Mouse (Mus musculus) erythroblast, embryonic 14.5 days (primary cell): ENCODE results near the gene Cldn34b2. TPM values are rescaled to one million over a fixed set of nuclear protein-coding genes. Genes with fewer than 3 reads are reported as not detected.
"Not testable (repeated sequence)": the region's sequence is repeated elsewhere in the genome, so short reads cannot be mapped to it uniquely, and the experiment has no call there.

ENCODE experiments used
- H3K27me3 ChIP-seq: 2 replicates; pipeline ENCODE4 v1.6.1; 2012; ENCODE audit warnings: inconsistent platforms; ENCODE audit not compliant: control insufficient read depth
- H3K36me3 ChIP-seq: 2 replicates; pipeline ENCODE4 v1.6.1; 2012; ENCODE audit warnings: mild to moderate bottlenecking, inconsistent platforms; ENCODE audit not compliant: control insufficient read depth
- H3K4me1 ChIP-seq: 2 replicates; pipeline ENCODE4 v1.6.1; 2012; ENCODE audit warnings: inconsistent platforms; ENCODE audit not compliant: control insufficient read depth
- H3K4me3 ChIP-seq: replicated peaks from 2 replicates; pipeline ENCODE3; 2012; ENCODE audit warnings: moderate library complexity, mild to moderate bottlenecking, inconsistent platforms
- H3K9me3 ChIP-seq: 2 replicates; pipeline ENCODE4 v1.6.1; 2012; ENCODE audit warnings: low read length, inconsistent platforms, mixed read lengths; ENCODE audit not compliant: control insufficient read depth
- GATA1 ChIP-seq: IDR thresholded peaks from 2 replicates; pipeline ENCODE4 v1.6.1; 2012; ENCODE audit warnings: low read length, inconsistent platforms, mixed read lengths
- TAL1 ChIP-seq: IDR thresholded peaks from 3 replicates; pipeline ENCODE4 v1.6.1; 2012; ENCODE audit warnings: low read length, inconsistent platforms, mixed read lengths
- polyA plus RNA-seq: library from polyadenylated mRNA; stranded (reverse); fragments of >175 nt; gene quantifications from 2 replicates; pipeline ENCODE4 v1.2.3, GENCODE M21; 2012

Gene Cldn34b2
- polyA plus RNA-seq, 1 experiment, result not detected

- Histone ChIP-seq H3K9me3 (no peaks in the 10 kb centered on the region), H3K4me3 (no peak overlapping the region), H3K4me1 (no peaks in the 10 kb centered on the region), H3K27me3 (no peaks in the 10 kb centered on the region), H3K36me3 (no peaks in the 10 kb centered on the region)
- TF ChIP-seq GATA1 (no peak), TAL1 (no peak)
These were observed 23.7 kb upstream of the Cldn34b2 start for GRCm38 (mm10) chrX:155151868-155152267.

- Histone ChIP-seq H3K9me3 (no peaks in the 10 kb centered on the region), H3K4me3 (no peak overlapping the region), H3K4me1 (no peaks in the 10 kb centered on the region), H3K27me3 (no peaks in the 10 kb centered on the region), H3K36me3 (no peaks in the 10 kb centered on the region)
- no peak for TF ChIP-seq GATA1
- no peak for TF ChIP-seq TAL1
These were observed 16.5 kb upstream of the Cldn34b2 start for GRCm38 (mm10) chrX:155144718-155145117.

DNA sequence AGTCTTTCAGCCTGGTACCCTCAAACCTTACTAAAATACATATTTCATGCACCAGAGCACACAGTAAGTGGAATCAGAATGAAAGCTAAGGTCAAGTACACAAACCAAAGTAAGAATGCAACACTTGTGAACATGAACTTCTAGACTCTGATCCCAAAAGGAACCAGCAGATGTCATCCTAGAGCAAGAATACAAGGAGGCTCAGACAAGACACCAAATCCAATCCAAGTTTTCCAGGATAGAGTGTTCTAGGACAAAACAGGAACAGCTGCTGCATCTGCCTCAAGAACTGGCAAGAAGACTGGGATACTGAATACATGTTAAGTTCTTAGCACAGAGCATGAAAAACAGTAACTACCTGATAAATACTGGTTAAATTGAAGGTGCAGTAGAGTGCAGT, 30.2 kb downstream of the Cldn34b2 start:
- Histone ChIP-seq H3K27me3 (no peaks in the 10 kb centered on the region), H3K4me1 (no peaks in the 10 kb centered on the region), H3K36me3 (no peaks in the 10 kb centered on the region), H3K4me3 (no peak overlapping the region), H3K9me3 (no peaks in the 10 kb centered on the region)
- no peak for TF ChIP-seq TAL1
- TF ChIP-seq GATA1, result no peak

DNA sequence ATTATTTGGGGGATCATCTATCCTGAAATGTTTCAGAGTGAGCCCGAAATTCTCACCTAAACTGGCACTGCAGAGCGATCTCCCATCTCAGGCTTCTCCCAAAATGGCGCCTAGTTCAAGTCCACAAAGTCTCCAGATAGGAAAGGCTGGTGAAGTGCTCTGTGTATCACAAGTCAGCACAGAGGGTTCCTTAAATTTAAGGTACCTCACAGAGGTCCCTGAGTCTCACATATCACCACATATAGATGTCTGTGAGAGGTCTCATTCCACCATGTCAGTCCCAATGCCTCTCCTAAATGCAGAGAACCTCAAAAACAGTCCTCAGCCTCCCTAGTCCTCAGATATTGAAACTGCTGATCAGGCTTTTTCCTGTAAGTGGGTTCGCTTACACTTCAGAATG, 34.6 kb downstream of the Cldn34b2 start, which contains the start of gene Magea2:
TSS of gene Magea2 (minus strand) at position 101 of the 400 bp plus-strand sequence.
- H3K27me3 ChIP-seq, H3K36me3 ChIP-seq, H3K4me3 ChIP-seq, H3K4me1 ChIP-seq, H3K9me3 ChIP-seq: not testable (repeated sequence)

GRCm38 (mm10) chrX:155089693-155090092, 38.5 kb downstream of the Cldn34b2 start, which contains the start of gene Magea1:
Gene Magea1, minus strand, starts transcription at chrX:155089793.
- not testable (repeated sequence) for H3K36me3 ChIP-seq, H3K4me1 ChIP-seq, H3K4me3 ChIP-seq, H3K27me3 ChIP-seq, H3K9me3 ChIP-seq

Other genes with a start within 250 kb of the Cldn34b2 start
- not detected in 2 replicates for gene Cldn34b1, start 238.1 kb downstream of the Cldn34b2 start, polyA plus RNA-seq
- not detected in 2 replicates for gene Magea6, start 192.4 kb downstream of the Cldn34b2 start, polyA plus RNA-seq
- gene Magea3, start 178.9 kb downstream of the Cldn34b2 start, polyA plus RNA-seq, result not detected in 2 replicates
- not detected in 2 replicates for gene Magea8, start 132.6 kb downstream of the Cldn34b2 start, polyA plus RNA-seq
- not detected in 2 replicates for gene Magea5, start 65.3 kb downstream of the Cldn34b2 start, polyA plus RNA-seq
- not detected in 2 replicates for gene Magea1, start 38.6 kb downstream of the Cldn34b2 start, polyA plus RNA-seq
- not detected in 2 replicates for gene Magea2, start 34.7 kb downstream of the Cldn34b2 start, polyA plus RNA-seq
- 0.31 and 1.1 TPM in 2 replicates for gene Sat1, start 88.0 kb upstream of the Cldn34b2 start, polyA plus RNA-seq
- 0.03 and 0.07 TPM in 2 replicates for gene Acot9, start 134.0 kb upstream of the Cldn34b2 start, polyA plus RNA-seq
- gene Prdx4, start 212.3 kb upstream of the Cldn34b2 start, polyA plus RNA-seq, result 1.8 and 2.3 TPM in 2 replicates